ENCODE assay signal across 9 mouse cellular contexts in the genomic region with DNA sequence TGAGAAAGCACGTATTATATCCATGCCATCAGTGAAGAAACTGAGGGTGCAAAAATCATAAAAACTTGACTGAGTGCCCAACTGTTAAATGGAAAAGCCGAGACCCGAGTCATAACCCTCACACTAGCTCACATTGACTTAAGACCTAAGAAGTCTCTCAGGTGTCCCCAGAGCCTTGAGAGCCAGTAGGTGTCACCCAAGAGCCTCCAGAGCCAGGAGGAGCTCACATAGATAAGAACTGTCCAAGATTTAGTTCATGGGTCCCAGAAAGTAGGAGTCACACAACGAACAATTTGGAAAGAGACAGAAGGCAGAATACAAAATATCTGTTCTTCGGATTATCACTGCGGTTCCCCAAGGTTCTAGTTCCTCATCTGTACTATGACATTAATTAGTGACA. TPM values are rescaled to one million over a fixed set of nuclear protein-coding genes. Genes with fewer than 3 reads are reported as not detected.
DNase-seq lines count a peak whose midpoint lies in the region; ATAC-seq and TF ChIP-seq lines count a peak whose summit lies in the region.
"Had no signal": no experiment of that assay in that cellular context is flagged by ENCODE, and none has a peak within 500 bp of the region (broad histone marks: within the 10 kb centered on the region; RNA-seq: fewer than 3 reads in every experiment).

No protein-coding gene starts in this region.

- 56% methylated on average over 6 of the region's 6 CpGs for WGBS in liver, embryonic 11.5 days
- 50% methylated on average over 6 of the region's 6 CpGs for WGBS in lung, adult 2 months
- WGBS in forebrain, embryonic 15.5 days = 60% methylated on average over 6 of the region's 6 CpGs

- H3K9me3 ChIP-seq in liver, embryonic 11.5 days (ENCODE audit: control insufficient read depth, low read length) = no peaks in the 10 kb centered on the region
- H3K9me3 ChIP-seq in forebrain, embryonic 15.5 days = no peaks in the 10 kb centered on the region
- H3K9me3 ChIP-seq: stomach, embryonic 15.5 days had no signal

- no peak overlapping the region for H3K4me2 ChIP-seq in liver, embryonic 11.5 days
- no peak overlapping the region for H3K4me2 ChIP-seq in forebrain, embryonic 15.5 days (replicated peaks)
- H3K4me2 ChIP-seq: stomach, embryonic 15.5 days had no signal

- TF ChIP-seq CTCF in lung, adult 2 months (IDR thresholded peaks at IDR 0.05; ENCODE audit: insufficient read depth, low read length) = peak; percentile 44; the same call in 1 of the 2 replicates

- no peak for ATAC-seq in liver, embryonic 11.5 days (replicated peaks; ENCODE audit: low FRiP score)
- ATAC-seq in forebrain, embryonic 15.5 days (replicated peaks) = no peak

- no peak for TF ChIP-seq POLR2A in lung, adult 2 months (IDR thresholded peaks at IDR 0.05; ENCODE audit: borderline replicate concordance, extremely low read depth, low read depth, low read length)

- DNase-seq in liver = peak; percentile 7
- DNase-seq in liver, embryonic 11.5 days (ENCODE audit: low spot score) = no peak
- DNase-seq in ES-CJ7 (ENCODE audit: low read depth, low spot score) = peak; percentile 77
- DNase-seq in adrenal gland, postnatal 14 days = peak; percentile 31
- DNase-seq in embryo, embryonic 9.5 days (ENCODE audit: extremely low spot score) = peak; percentile 39
- DNase-seq in lung, adult 2 months = no peak
- DNase-seq in urinary bladder, postnatal 36 days (ENCODE audit: low spot score in 2 of 2) = peak; percentile 46 to 63

- no peaks in the 10 kb centered on the region for H3K27me3 ChIP-seq in liver, embryonic 11.5 days (replicated peaks; ENCODE audit: control insufficient read depth, insufficient read depth, low read length)
- no peaks in the 10 kb centered on the region for H3K27me3 ChIP-seq in forebrain, embryonic 15.5 days
- H3K27me3 ChIP-seq: stomach, embryonic 15.5 days had no signal

- no peak overlapping the region for H3K27ac ChIP-seq in liver, embryonic 11.5 days (ENCODE audit: low read depth, low read length)
- no peak overlapping the region for H3K27ac ChIP-seq in forebrain, embryonic 15.5 days (replicated peaks)
- H3K27ac ChIP-seq: stomach, embryonic 15.5 days had no signal

- no peak overlapping the region for H3K4me3 ChIP-seq in liver, embryonic 11.5 days (ENCODE audit: low read depth, low read length)
- H3K4me3 ChIP-seq in lung, adult 2 months (replicated peaks; ENCODE audit: extremely low read depth, low read depth, low read length) = no peak overlapping the region
- no peak overlapping the region for H3K4me3 ChIP-seq in forebrain, embryonic 15.5 days
- H3K4me3 ChIP-seq: stomach, embryonic 15.5 days had no signal

- no peaks in the 10 kb centered on the region; the same call in 1 of the 2 replicates for H3K4me1 ChIP-seq in liver, embryonic 11.5 days (replicated peaks; ENCODE audit: control insufficient read depth, insufficient read depth, low read length)
- H3K4me1 ChIP-seq in lung, adult 2 months (ENCODE audit: control insufficient read depth, insufficient read depth, low read length) = no peaks in the 10 kb centered on the region
- H3K4me1 ChIP-seq in forebrain, embryonic 15.5 days = 0 out of 2 replicates have a peak, but pooled peaks cover 2% of the 10 kb centered on the region
- H3K4me1 ChIP-seq: stomach, embryonic 15.5 days had no signal

- H3K9ac ChIP-seq in liver, embryonic 11.5 days (ENCODE audit: low read depth, low read length) = no peak overlapping the region
- no peak overlapping the region for H3K9ac ChIP-seq in forebrain, embryonic 15.5 days (replicated peaks)
- H3K9ac ChIP-seq: stomach, embryonic 15.5 days had no signal

- no peaks in the 10 kb centered on the region for H3K36me3 ChIP-seq in liver, embryonic 11.5 days (ENCODE audit: control insufficient read depth, insufficient read depth, low read length)
- H3K36me3 ChIP-seq in forebrain, embryonic 15.5 days = no peaks in the 10 kb centered on the region
- H3K36me3 ChIP-seq: stomach, embryonic 15.5 days had no signal

RNA-seq across cellular contexts. Expression of a gene that starts 10.5 kb away (rescaled TPM):
- 0.16 and 0.19 TPM in 2 replicates for polyA plus RNA-seq in liver, embryonic 11.5 days (2014; fragmentation: Nextera tagmentation; extraction: Ambion mirVana)
- total RNA-seq in adrenal gland, postnatal 14 days (2021) = 2.6 and 3.5 TPM in 2 replicates
- polyA plus RNA-seq in lung, adult 2 months (2012; rRNA removed) = 0.12 and 0.25 TPM in 2 replicates
- 13.0 and 14.4 TPM in 2 replicates for polyA plus RNA-seq in forebrain, embryonic 15.5 days (2015; fragmentation: Nextera tagmentation; extraction: Ambion mirVana)

RNA-seq across cellular contexts. Expression of a gene that starts 29.8 kb away (rescaled TPM):
- polyA plus RNA-seq in liver, embryonic 11.5 days (2014; fragmentation: Nextera tagmentation; extraction: Ambion mirVana) = 35.0 and 35.9 TPM in 2 replicates
- total RNA-seq in adrenal gland, postnatal 14 days (2021) = 18.9 and 23.2 TPM in 2 replicates
- 3.1 and 4.5 TPM in 2 replicates for polyA plus RNA-seq in lung, adult 2 months (2012; rRNA removed)
- 53.7 and 54.9 TPM in 2 replicates for polyA plus RNA-seq in forebrain, embryonic 15.5 days (2015; fragmentation: Nextera tagmentation; extraction: Ambion mirVana)

Comparison
In these comparisons a context has a peak if more than half of its experiments do, and no peak if none do; other contexts are left out.
1. DNase-seq: peak in liver (single experiment), ES-CJ7 (single experiment), adrenal gland, postnatal 14 days (single experiment), embryo, embryonic 9.5 days (single experiment) and urinary bladder, postnatal 36 days (2 of 2); none in liver, embryonic 11.5 days (single experiment) and lung, adult 2 months (single experiment).
2. RNA of a gene that starts 10.5 kb away (polyA plus RNA-seq): 13.0 to 14.4 TPM in forebrain, embryonic 15.5 days; 0.12 to 0.25 TPM in lung, adult 2 months and 0.16 to 0.19 TPM in liver, embryonic 11.5 days; every median in the first group is over 10 times any median in the second.